Mouse (Mus musculus): ENCODE results near the gene Zfp609. TPM values are rescaled to one million over a fixed set of nuclear protein-coding genes. Genes with fewer than 3 reads are reported as not detected.

Zfp609 gene
- polyA plus RNA-seq (2014; fragmentation: Nextera tagmentation; extraction: Ambion mirVana) = 5.5 and 5.8 TPM in 2 replicates

DNA sequence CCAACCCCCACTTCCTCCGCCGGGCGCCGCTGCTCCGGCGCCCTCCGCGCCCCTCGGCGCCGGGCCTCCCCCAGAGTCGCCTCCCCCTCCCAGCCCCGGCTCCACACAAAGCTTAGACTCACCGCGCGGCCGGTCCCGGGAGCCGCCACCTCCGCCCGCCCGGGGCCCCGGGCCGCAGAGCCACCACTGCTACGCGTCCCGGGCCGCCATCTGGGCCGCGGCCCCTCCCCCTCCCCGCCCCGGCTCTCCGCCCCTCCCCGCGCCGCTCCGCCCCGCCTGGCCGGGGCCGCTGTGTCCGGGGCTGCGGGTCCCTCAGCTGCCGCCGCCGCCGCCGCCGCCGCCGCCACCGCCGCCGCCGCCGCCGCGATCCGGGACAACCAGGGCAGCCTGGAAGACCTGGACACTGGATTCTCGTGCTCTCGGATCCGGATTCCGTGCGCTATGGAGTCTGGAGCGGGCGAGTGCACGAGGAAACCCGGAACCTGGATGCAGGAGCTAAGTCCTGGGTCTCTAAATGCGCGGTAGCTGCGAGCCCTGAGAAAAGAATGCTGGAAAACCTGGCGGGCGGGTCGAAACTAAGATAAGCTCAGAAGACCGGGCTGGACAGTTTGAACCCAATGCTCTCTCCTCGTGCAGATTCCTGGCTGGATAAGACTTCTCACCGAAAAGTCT is at the start of gene Zfp609:
Gene Zfp609, minus strand, starts transcription at position 221 of the 672 bp plus-strand sequence.
- Histone ChIP-seq H3K36me3 (ENCODE audit: control insufficient read depth, insufficient read depth, low read length) (no peaks in the 10 kb centered on the region), H3K4me3 (ENCODE audit: low read depth, low read length) (peak within 1 kb of the TSS; percentile 94), H3K9me3 (ENCODE audit: control insufficient read depth, low read length) (no peaks in the 10 kb centered on the region), H3K27me3 (replicated peaks; ENCODE audit: control insufficient read depth, insufficient read depth, low read length) (no peaks in the 10 kb centered on the region), H3K27ac (ENCODE audit: low read depth, low read length) (peak within 1 kb of the TSS; percentile 99), H3K4me2 (peak within 1 kb of the TSS; percentile 89), H3K4me1 (replicated peaks; ENCODE audit: control insufficient read depth, insufficient read depth, low read length) (peaks cover 47% of the 10 kb centered on the region), H3K9ac (ENCODE audit: low read depth, low read length) (peak within 1 kb of the TSS; percentile 96)
- ATAC-seq (replicated peaks; ENCODE audit: low FRiP score) (peak; percentile 77), DNase-seq (ENCODE audit: low spot score) (peak; percentile 95)
- WGBS = under 1% methylated on average over 71 of the region's 76 CpGs

DNA sequence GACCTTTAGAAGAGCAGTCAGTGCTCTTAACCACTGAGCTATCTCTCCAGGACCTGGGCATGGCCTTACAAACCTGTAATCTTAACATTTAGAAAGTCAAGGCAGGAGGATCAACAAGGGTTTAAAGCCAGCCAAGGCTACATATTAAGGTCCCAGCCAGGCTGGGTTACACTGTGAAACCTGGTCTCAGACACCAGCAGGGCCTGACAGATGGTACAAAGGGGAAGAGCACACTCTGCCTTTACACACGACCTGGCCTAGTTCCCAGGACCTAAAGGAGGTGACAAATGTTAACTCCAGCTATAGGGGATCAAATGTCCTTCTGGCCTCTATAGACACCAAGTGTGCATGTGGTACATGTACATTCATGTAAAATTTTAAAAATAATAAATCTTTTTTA is 32.3 kb upstream of the Zfp609 start:
- Histone ChIP-seq H3K36me3 (ENCODE audit: control insufficient read depth, insufficient read depth, low read length) (peaks cover 14% of the 10 kb centered on the region; the same call in 1 of the 2 replicates), H3K27ac (ENCODE audit: low read depth, low read length) (no peak overlapping the region)
- 58% methylated on average over 1 of the region's 1 CpGs for WGBS

DNA sequence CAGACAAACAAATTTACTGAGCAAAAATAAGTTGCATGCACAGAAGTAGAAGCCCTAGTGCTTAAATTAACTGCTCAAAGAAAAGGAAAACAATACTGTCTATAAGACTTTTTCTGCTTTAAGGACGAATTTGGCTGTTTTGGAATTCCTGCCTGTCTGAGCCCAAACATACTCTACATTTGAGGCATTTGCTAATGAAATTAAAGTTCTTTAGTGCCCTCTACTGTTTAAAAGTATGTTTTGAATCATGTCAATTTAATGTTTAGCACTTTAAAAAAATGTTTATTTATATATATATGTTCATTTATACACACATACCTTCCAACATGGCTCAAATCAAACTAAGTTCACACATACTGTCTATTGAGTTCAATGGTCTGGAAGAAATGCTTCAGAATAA is 22.8 kb upstream of the Zfp609 start:
- H3K9ac ChIP-seq (ENCODE audit: low read depth, low read length) = no peak overlapping the region
- H3K4me1 ChIP-seq (replicated peaks; ENCODE audit: control insufficient read depth, insufficient read depth, low read length) = 0 out of 2 replicates have a peak, but pooled peaks cover 4% of the 10 kb centered on the region
- no peak for DNase-seq (ENCODE audit: low spot score)
- no peak overlapping the region for H3K27ac ChIP-seq (ENCODE audit: low read depth, low read length)
- ATAC-seq (replicated peaks; ENCODE audit: low FRiP score) = no peak
- H3K27me3 ChIP-seq (replicated peaks; ENCODE audit: control insufficient read depth, insufficient read depth, low read length) = no peaks in the 10 kb centered on the region
- no peak overlapping the region for H3K4me3 ChIP-seq (ENCODE audit: low read depth, low read length)
- H3K36me3 ChIP-seq (ENCODE audit: control insufficient read depth, insufficient read depth, low read length) = peaks cover 10% of the 10 kb centered on the region
- WGBS = 28% methylated on average over 1 of the region's 1 CpGs
- H3K4me2 ChIP-seq = no peak overlapping the region
- no peaks in the 10 kb centered on the region for H3K9me3 ChIP-seq (ENCODE audit: control insufficient read depth, low read length)

More for the DNA sequence above, 32.3 kb upstream of the Zfp609 start:
- Histone ChIP-seq H3K27me3 (replicated peaks; ENCODE audit: control insufficient read depth, insufficient read depth, low read length) (no peaks in the 10 kb centered on the region), H3K9me3 (ENCODE audit: control insufficient read depth, low read length) (no peaks in the 10 kb centered on the region), H3K4me1 (replicated peaks; ENCODE audit: control insufficient read depth, insufficient read depth, low read length) (no peaks in the 10 kb centered on the region), H3K4me2 (no peak overlapping the region), H3K9ac (ENCODE audit: low read depth, low read length) (no peak overlapping the region), H3K4me3 (ENCODE audit: low read depth, low read length) (no peak overlapping the region)
- DNase-seq (ENCODE audit: low spot score) = no peak
- no peak for ATAC-seq (replicated peaks; ENCODE audit: low FRiP score)

DNA sequence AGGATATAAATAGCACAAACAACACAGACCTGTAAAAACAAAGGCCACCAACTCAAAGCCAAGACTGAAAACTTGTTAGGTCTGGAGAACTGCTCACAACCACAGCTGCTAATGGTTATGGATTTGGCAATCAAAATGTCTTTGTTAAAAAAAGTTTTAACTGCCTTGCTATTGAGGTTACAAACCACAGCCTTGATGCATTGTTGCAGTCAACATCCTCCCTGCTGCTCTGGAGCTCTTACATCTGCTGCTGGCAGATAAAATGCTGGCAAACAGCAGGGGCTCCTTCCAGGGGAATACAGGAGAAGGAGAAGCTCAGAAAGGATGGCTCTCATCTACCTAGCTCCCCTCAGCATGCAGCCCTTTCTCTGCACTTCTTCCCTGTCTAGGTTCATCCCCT is 20.8 kb upstream of the Zfp609 start:
- DNase-seq (ENCODE audit: low spot score) (no peak), ATAC-seq (replicated peaks; ENCODE audit: low FRiP score) (no peak)
- no peaks in the 10 kb centered on the region for H3K9me3 ChIP-seq (ENCODE audit: control insufficient read depth, low read length)
- H3K9ac ChIP-seq (ENCODE audit: low read depth, low read length) = no peak overlapping the region
- no peak overlapping the region for H3K4me3 ChIP-seq (ENCODE audit: low read depth, low read length)
- peaks cover 7% of the 10 kb centered on the region for H3K36me3 ChIP-seq (ENCODE audit: control insufficient read depth, insufficient read depth, low read length)
- no peaks in the 10 kb centered on the region for H3K27me3 ChIP-seq (replicated peaks; ENCODE audit: control insufficient read depth, insufficient read depth, low read length)
- no peak overlapping the region for H3K4me2 ChIP-seq
- H3K4me1 ChIP-seq (replicated peaks; ENCODE audit: control insufficient read depth, insufficient read depth, low read length) = 0 out of 2 replicates have a peak, but pooled peaks cover 4% of the 10 kb centered on the region
- no peak overlapping the region for H3K27ac ChIP-seq (ENCODE audit: low read depth, low read length)

DNA sequence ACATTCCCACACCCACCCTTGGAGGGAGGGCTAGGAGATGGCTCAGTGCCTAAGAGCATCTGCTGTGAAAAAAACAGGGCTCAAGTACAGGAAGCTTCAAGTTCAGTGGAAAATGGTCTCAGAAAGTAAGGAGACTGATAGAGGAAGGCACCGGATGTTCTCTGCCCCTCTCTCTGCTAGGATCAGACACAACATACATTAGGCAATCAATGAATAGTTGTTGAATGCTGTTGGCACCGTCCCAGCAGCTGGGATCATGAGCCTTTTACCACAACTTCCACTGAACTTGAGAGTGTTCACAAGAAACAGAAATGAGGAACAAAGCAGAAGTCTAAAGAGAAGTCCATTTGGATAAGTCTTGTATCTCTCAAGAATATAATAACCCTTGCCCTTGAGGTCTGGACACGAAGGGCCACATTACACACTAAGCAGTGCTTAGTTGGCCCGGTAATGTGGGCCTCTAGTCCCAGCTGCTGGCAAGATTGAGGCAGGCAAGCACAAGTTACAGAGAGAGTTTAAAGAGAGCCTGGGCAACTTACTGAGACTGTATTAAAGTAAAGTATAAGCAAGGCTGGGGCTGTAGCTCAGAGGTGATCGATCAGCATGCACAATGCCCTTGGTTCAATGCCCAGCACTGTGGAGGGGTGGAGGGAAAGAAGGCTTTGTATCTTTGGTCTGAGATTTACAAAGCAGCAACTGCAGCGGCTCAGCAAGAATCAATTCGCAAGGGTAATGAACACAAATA is 17.2 kb upstream of the Zfp609 start:
- 86% methylated on average over 7 of the region's 7 CpGs for WGBS
- Histone ChIP-seq H3K4me1 (replicated peaks; ENCODE audit: control insufficient read depth, insufficient read depth, low read length) (0 out of 2 replicates have a peak, but pooled peaks cover 4% of the 10 kb centered on the region), H3K27me3 (replicated peaks; ENCODE audit: control insufficient read depth, insufficient read depth, low read length) (no peaks in the 10 kb centered on the region), H3K4me3 (ENCODE audit: low read depth, low read length) (no peak overlapping the region), H3K9me3 (ENCODE audit: control insufficient read depth, low read length) (no peaks in the 10 kb centered on the region), H3K27ac (ENCODE audit: low read depth, low read length) (no peak overlapping the region), H3K36me3 (ENCODE audit: control insufficient read depth, insufficient read depth, low read length) (no peaks in the 10 kb centered on the region; the same call in 1 of the 2 replicates), H3K4me2 (no peak overlapping the region), H3K9ac (ENCODE audit: low read depth, low read length) (no peak overlapping the region)
- ATAC-seq (replicated peaks; ENCODE audit: low FRiP score) = no peak
- no peak for DNase-seq (ENCODE audit: low spot score)

DNA sequence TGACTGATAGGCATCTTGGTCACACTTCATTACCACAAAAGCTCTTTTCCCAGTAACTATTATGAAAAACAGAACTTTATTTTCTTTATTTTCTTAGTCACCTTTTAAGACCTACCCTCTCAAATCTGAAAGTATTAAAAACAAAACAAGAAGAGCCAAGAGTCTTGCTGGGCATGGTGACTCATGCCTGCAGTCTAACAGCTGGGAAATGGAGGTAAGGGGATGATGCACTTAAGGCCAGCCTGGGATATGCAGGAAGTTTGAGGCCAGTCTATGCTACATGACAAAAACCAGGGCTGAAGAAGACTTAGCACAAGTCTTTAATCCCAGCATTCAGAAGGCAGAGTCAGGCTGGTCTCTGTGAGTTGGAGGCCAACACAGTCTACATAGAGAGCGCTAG is 12.5 kb upstream of the Zfp609 start:
- DNase-seq (ENCODE audit: low spot score) (no peak), ATAC-seq (replicated peaks; ENCODE audit: low FRiP score) (no peak)
- no peak overlapping the region for H3K9ac ChIP-seq (ENCODE audit: low read depth, low read length)
- no peaks in the 10 kb centered on the region for H3K4me1 ChIP-seq (replicated peaks; ENCODE audit: control insufficient read depth, insufficient read depth, low read length)
- no peaks in the 10 kb centered on the region for H3K9me3 ChIP-seq (ENCODE audit: control insufficient read depth, low read length)
- no peaks in the 10 kb centered on the region; the same call in none of the 2 replicates for H3K36me3 ChIP-seq (ENCODE audit: control insufficient read depth, insufficient read depth, low read length)
- H3K27me3 ChIP-seq (replicated peaks; ENCODE audit: control insufficient read depth, insufficient read depth, low read length) = no peaks in the 10 kb centered on the region
- H3K27ac ChIP-seq (ENCODE audit: low read depth, low read length) = no peak overlapping the region
- H3K4me3 ChIP-seq (ENCODE audit: low read depth, low read length) = no peak overlapping the region
- WGBS = 100% methylated on average over 1 of the region's 1 CpGs
- no peak overlapping the region for H3K4me2 ChIP-seq

DNA sequence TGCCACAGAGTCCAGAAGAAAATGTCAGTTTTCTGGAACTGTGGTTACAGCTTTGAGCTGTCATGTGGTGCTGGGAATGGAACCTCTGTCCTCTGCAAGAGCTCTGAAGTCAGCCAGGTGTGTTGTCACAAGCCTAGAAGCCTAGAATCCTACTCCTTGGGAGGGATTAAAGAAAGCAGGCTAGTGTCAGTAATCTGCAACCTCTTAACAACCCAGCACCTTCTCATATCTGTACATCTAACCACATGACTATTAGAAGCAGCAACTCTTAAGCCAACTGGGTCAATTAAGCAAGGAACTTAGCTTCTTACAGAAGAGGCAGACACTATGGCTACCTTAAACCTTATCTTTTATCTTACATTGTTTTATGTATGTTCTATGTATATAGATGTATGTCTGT is 9.6 kb upstream of the Zfp609 start:
- no peaks in the 10 kb centered on the region for H3K27me3 ChIP-seq (replicated peaks; ENCODE audit: control insufficient read depth, insufficient read depth, low read length)
- no peak for DNase-seq (ENCODE audit: low spot score)
- no peaks in the 10 kb centered on the region for H3K9me3 ChIP-seq (ENCODE audit: control insufficient read depth, low read length)
- H3K9ac ChIP-seq (ENCODE audit: low read depth, low read length) = no peak overlapping the region
- no peak overlapping the region for H3K4me2 ChIP-seq
- no peak overlapping the region for H3K4me3 ChIP-seq (ENCODE audit: low read depth, low read length)
- no peaks in the 10 kb centered on the region for H3K4me1 ChIP-seq (replicated peaks; ENCODE audit: control insufficient read depth, insufficient read depth, low read length)
- no peaks in the 10 kb centered on the region; the same call in 1 of the 2 replicates for H3K36me3 ChIP-seq (ENCODE audit: control insufficient read depth, insufficient read depth, low read length)
- H3K27ac ChIP-seq (ENCODE audit: low read depth, low read length) = no peak overlapping the region
- ATAC-seq (replicated peaks; ENCODE audit: low FRiP score) = no peak

DNA sequence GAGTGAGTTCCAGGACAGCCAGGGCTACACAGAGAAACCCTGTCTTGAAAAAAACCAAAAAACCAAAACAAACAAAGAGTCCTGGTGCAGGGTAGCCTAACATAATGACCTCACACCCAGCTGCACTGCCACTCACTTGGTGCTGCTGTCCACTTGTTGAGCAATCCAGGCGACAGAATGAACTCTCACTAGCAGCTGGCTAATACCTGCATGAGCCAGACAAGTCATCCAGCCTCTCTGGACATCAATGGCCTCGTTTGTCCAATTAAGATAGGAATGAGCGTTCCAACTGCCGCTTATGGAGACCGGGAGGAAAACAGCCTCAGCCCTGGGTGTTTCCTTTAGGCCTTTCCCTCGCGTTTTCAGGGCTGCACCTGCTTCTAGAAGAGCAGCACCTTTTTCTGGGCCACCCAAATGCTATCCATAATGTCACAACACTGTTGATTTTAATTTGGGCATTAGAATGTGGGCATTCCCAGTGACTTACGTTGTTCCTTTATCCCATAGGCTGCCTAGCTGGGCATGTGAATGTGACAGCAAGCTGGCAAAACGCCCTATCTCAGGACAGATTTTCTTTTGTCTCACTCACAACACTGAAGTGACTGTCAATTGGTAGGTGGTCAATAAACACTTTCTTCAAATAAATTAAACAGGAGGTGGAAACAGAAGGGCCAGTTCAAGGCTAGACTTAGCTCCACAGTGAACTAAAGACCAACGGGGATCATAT is 7.4 kb upstream of the Zfp609 start:
- H3K4me2 ChIP-seq = no peak overlapping the region
- H3K4me1 ChIP-seq (replicated peaks; ENCODE audit: control insufficient read depth, insufficient read depth, low read length) = peaks cover 7% of the 10 kb centered on the region; the same call in 1 of the 2 replicates
- no peaks in the 10 kb centered on the region for H3K9me3 ChIP-seq (ENCODE audit: control insufficient read depth, low read length)
- H3K4me3 ChIP-seq (ENCODE audit: low read depth, low read length) = no peak overlapping the region
- H3K9ac ChIP-seq (ENCODE audit: low read depth, low read length) = no peak overlapping the region
- DNase-seq (ENCODE audit: low spot score) (no peak), ATAC-seq (replicated peaks; ENCODE audit: low FRiP score) (no peak)
- 81% methylated on average over 10 of the region's 10 CpGs for WGBS
- H3K27ac ChIP-seq (ENCODE audit: low read depth, low read length) = no peak overlapping the region
- no peaks in the 10 kb centered on the region for H3K27me3 ChIP-seq (replicated peaks; ENCODE audit: control insufficient read depth, insufficient read depth, low read length)
- no peaks in the 10 kb centered on the region; the same call in 1 of the 2 replicates for H3K36me3 ChIP-seq (ENCODE audit: control insufficient read depth, insufficient read depth, low read length)
